Mouse (Mus musculus): ENCODE measurements around the gene Tnfrsf26.

DNA sequence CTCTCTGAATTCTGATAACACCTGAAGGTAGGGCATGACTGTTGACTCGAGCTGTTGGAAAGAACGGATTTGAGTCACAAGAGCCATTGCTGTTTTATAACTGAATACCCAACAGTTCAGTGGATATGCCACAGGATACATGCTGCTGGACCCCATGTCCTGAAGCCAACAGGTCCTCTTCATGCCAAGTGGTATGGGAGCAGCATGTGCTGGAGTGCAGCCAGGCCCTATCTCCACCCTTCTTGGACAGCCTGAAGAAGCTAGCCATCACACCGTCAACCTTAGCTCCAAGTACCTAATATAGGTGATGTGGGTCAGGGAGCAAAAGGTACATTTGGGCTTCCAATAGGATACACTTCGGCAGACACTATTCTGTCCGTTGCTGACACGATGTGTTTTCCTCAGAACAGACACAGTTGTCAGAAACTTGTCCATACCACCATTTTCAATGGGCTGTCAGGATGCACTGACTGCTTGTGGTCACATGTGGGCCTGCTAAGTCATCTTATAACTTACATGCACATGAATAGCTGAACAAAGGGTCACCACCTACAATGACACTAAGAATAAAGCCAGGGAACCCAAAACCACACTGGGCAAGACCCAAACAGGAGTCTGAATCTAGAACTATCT is 63.4 kb downstream of the Tnfrsf26 start:
- no peak for TF ChIP-seq CTCF (IDR thresholded peaks at IDR 0.05; ENCODE audit: insufficient read depth, low read depth, low read length)
- TF ChIP-seq POLR2A (IDR thresholded peaks at IDR 0.05; ENCODE audit: insufficient read depth, low read depth, low read length), result no peak

Data from olfactory bulb, adult 2 months (tissue).